In genomic region chr2:14295334-14295733, GRCm38 (mm10) we compare ENCODE assay signal across 8 mouse cellular contexts.
DNase-seq lines count a peak whose midpoint lies in the region; ATAC-seq lines count a peak whose summit lies in the region.

No protein-coding gene starts in this region.

- no peaks in the 10 kb centered on the region for H3K9me3 ChIP-seq in heart, embryonic 15.5 days (replicated peaks)
- H3K9me3 ChIP-seq in lung, embryonic 15.5 days: no peaks in the 10 kb centered on the region

- H3K27me3 ChIP-seq in heart, embryonic 15.5 days: no peaks in the 10 kb centered on the region
- no peaks in the 10 kb centered on the region for H3K27me3 ChIP-seq in lung, embryonic 15.5 days

- peak; percentile 78 for ATAC-seq in CD4-positive, CD25-positive, alpha-beta regulatory T cell, adult 4 months
- 0 out of 2 replicates have a peak, but pooled peaks have one; percentile 35 for ATAC-seq in heart, embryonic 15.5 days (replicated peaks; ENCODE audit: insufficient number of reproducible peaks, insufficient read depth, low FRiP score, low read depth)
- peak; percentile 11; the same call in 1 of the 2 replicates for ATAC-seq in lung, embryonic 15.5 days (ENCODE audit: borderline replicate concordance, extremely low read depth, low FRiP score, low TSS enrichment)

- no peak overlapping the region for H3K4me2 ChIP-seq in heart, embryonic 15.5 days
- no peak overlapping the region for H3K4me2 ChIP-seq in lung, embryonic 15.5 days

- DNase-seq in adrenal gland, postnatal 4 days (ENCODE audit: low spot score in 2 of 2): peak; percentile 76 to 82
- peak; percentile 7 for DNase-seq in fat pad, adult 2 months (ENCODE audit: extremely low read depth, low read depth, low spot score)
- DNase-seq in large intestine, adult 2 months (ENCODE audit: low read depth, low spot score): peak; percentile 77
- peak; percentile 83 for DNase-seq in ovary, postnatal 10 days (ENCODE audit: low spot score)
- peak; percentile 66 to 93 for DNase-seq in thymus, postnatal 10 days (ENCODE audit: low spot score in 2 of 2)

- H3K36me3 ChIP-seq in heart, embryonic 15.5 days: no peaks in the 10 kb centered on the region
- H3K36me3 ChIP-seq in lung, embryonic 15.5 days: no peaks in the 10 kb centered on the region

- H3K27ac ChIP-seq in heart, embryonic 15.5 days: no peak overlapping the region
- H3K27ac ChIP-seq in lung, embryonic 15.5 days: no peak overlapping the region

- 36% methylated on average over 5 of the region's 5 CpGs for WGBS in heart, embryonic 15.5 days
- WGBS in large intestine, adult 2 months: 12% methylated on average over 5 of the region's 5 CpGs
- 28% methylated on average over 5 of the region's 5 CpGs for WGBS in lung, embryonic 15.5 days

- H3K4me1 ChIP-seq in heart, embryonic 15.5 days (replicated peaks): no peaks in the 10 kb centered on the region
- H3K4me1 ChIP-seq in lung, embryonic 15.5 days: no peaks in the 10 kb centered on the region

- H3K4me3 ChIP-seq in heart, embryonic 15.5 days: no peak overlapping the region
- no peak overlapping the region for H3K4me3 ChIP-seq in lung, embryonic 15.5 days

- H3K9ac ChIP-seq in heart, embryonic 15.5 days: no peak overlapping the region
- H3K9ac ChIP-seq in lung, embryonic 15.5 days: no peak overlapping the region

Comparison
In these comparisons a context has a peak if more than half of its experiments do, and no peak if none do; other contexts are left out.
1. ATAC-seq: peak in every context shown above with its lines; median percentile 78 in CD4-positive, CD25-positive, alpha-beta regulatory T cell, adult 4 months; 35 in heart, embryonic 15.5 days; 11 in lung, embryonic 15.5 days.
2. DNase-seq: peak in every context shown above with its lines; median percentile 83 in ovary, postnatal 10 days; 80 in thymus, postnatal 10 days; 79 in adrenal gland, postnatal 4 days; 77 in large intestine, adult 2 months; 7 in fat pad, adult 2 months.